Mouse (Mus musculus) heart, embryonic 16.5 days (tissue): ENCODE measurements around the gene Cdc20b. TPM values are rescaled to one million over a fixed set of nuclear protein-coding genes. Genes with fewer than 3 reads are reported as not detected.

Source experiments
- ATAC-seq: fragments of 200-750 bp; cut with Nextera tagmentation; replicated peaks from 2 replicates; pipeline ENCODE4 v1.8.0; 2017; ENCODE audit warnings: moderate number of reproducible peaks; ENCODE audit not compliant: insufficient read depth, low FRiP score; ENCODE audit errors: extremely low read depth
- H3K27ac ChIP-seq: fragments of 300-500 bp; sonication (generic); 2 replicates; pipeline ENCODE4 v1.5.1; 2014; ENCODE audit warnings: mild to moderate bottlenecking, low read length, control low read depth, moderate library complexity
- H3K27me3 ChIP-seq: fragments of 300-500 bp; sonication (generic); 2 replicates; pipeline ENCODE4 v1.6.1; 2014; ENCODE audit warnings: low read length, mixed read lengths; ENCODE audit not compliant: control insufficient read depth, insufficient read depth
- H3K36me3 ChIP-seq: fragments of 300-500 bp; sonication (generic); 2 replicates; pipeline ENCODE4 v1.6.1; 2014; ENCODE audit not compliant: control insufficient read depth, insufficient read depth
- H3K4me1 ChIP-seq: fragments of 300-500 bp; sonication (generic); 2 replicates; pipeline ENCODE4 v1.6.1; 2014; ENCODE audit warnings: low read length, mixed read lengths; ENCODE audit not compliant: control insufficient read depth, insufficient read depth
- H3K4me2 ChIP-seq: fragments of 300-500 bp; sonication (generic); 2 replicates; pipeline ENCODE4 v1.6.1; 2014; ENCODE audit warnings: low read depth, mild to moderate bottlenecking, control low read depth, low read length
- H3K4me3 ChIP-seq: fragments of 300-500 bp; sonication (generic); 2 replicates; pipeline ENCODE4 v1.5.1; 2014; ENCODE audit warnings: mild to moderate bottlenecking, control low read depth, low read length
- H3K9ac ChIP-seq: fragments of 300-500 bp; sonication (generic); 2 replicates; pipeline ENCODE4 v1.6.1; 2014; ENCODE audit warnings: low read length, control low read depth
- H3K9me3 ChIP-seq: fragments of 300-500 bp; sonication (generic); replicated peaks from 2 replicates; pipeline ENCODE4 v1.6.1; 2016; ENCODE audit warnings: low read length; ENCODE audit not compliant: control insufficient read depth
- WGBS: fragments of 180-500 bp; shearing (Covaris S2); extraction: QIAGEN DNeasy Blood & Tissue Kit; methylation state at CpG from one replicate; pipeline ENCODE4 v1.1.7; 2014; 5-methylcytosine and 5-hydroxymethylcytosine counted together
- polyA plus RNA-seq: library from polyadenylated mRNA; unstranded; fragments of >200 nt; fragmentation: Nextera tagmentation; extraction: Ambion mirVana; gene quantifications from 2 replicates; pipeline ENCODE4 v1.2.1, GENCODE M21; 2015

Cdc20b gene
- polyA plus RNA-seq, 1 experiment from 2014 or later = 0.38 TPM

- ATAC-seq = peak; percentile 81
Observed at GRCm38 (mm10) chr13:113035852-113036251, 941 bp downstream of the Cdc20b start.

DNA sequence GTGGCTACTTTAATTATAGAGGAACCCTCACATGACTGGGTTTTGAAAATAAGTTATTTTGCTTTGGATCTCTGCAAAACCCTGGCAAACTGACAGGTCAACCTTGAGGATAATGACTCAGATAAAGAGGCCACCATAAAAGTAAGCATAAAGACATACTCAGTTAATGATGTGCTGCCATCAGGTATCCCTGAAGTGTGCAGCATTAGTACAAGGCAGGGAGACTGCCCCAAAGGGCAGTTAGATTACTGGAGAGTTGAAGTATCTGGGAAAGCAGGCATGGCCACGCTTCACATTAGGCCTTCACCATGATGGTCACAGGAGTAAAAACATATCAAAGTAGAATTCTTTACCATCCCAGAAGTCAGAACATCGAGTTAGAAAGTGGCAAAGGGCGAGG lies 10.0 kb downstream of the Cdc20b start:
- Histone ChIP-seq H3K27me3 (no peaks in the 10 kb centered on the region), H3K9ac (peak overlapping the region; percentile 76), H3K9me3 (no peaks in the 10 kb centered on the region), H3K27ac (no peak overlapping the region), H3K36me3 (peaks cover 5% of the 10 kb centered on the region; the same call in 1 of the 2 replicates), H3K4me2 (peak overlapping the region; percentile 73), H3K4me1 (peaks cover 7% of the 10 kb centered on the region), H3K4me3 (peak overlapping the region; percentile 74)
- 51% methylated on average over 3 of the region's 3 CpGs for whole genome bisulfite sequencing
- ATAC-seq = no peak

More at GRCm38 (mm10) chr13:113035852-113036251, 941 bp downstream of the Cdc20b start:
- Histone ChIP-seq H3K4me1 (peaks cover 17% of the 10 kb centered on the region), H3K4me3 (peak overlapping the region; percentile 63), H3K27ac (no peak overlapping the region), H3K36me3 (no peaks in the 10 kb centered on the region), H3K27me3 (peaks cover 37% of the 10 kb centered on the region), H3K4me2 (peak overlapping the region; percentile 94), H3K9me3 (no peaks in the 10 kb centered on the region), H3K9ac (no peak overlapping the region)
- WGBS = under 1% methylated on average over 4 of the region's 4 CpGs

DNA sequence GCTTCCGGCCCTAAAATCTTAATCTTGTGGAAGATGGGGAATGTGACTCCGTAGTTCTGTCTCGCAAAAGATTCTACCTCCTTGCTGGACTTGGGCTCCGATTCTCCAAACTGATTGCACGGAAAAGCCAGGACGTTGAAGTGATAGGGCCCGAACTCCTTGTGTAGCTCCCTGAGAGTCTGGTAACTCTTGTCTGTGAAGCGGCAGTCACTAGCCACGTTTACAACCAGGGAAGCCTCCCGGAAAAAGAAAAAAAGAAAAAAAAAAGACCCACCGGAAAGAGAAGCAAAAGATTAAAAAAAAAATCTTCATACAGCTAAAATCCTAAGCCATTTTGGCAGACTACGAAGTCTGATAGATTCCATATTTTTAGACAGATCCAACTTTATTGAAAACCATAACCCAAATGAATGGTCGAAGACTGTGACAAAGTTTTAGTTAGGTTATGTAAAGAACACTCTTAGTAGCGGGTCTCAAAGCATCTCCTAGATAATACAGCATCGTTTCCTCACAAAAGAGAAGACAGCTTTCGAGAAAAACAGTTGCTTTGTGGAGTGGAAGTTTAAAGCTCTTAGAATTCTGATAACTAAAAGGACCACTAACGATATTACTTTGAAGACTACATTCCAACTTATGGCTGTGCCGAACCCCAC lies 10.7 kb downstream of the Cdc20b start:
- Histone ChIP-seq H3K36me3 (peaks cover 5% of the 10 kb centered on the region; the same call in 1 of the 2 replicates), H3K4me3 (peak overlapping the region; percentile 74), H3K9ac (peak overlapping the region; percentile 76), H3K4me1 (peaks cover 7% of the 10 kb centered on the region), H3K27me3 (no peaks in the 10 kb centered on the region), H3K27ac (peak overlapping the region; percentile 63), H3K4me2 (peak overlapping the region; percentile 73), H3K9me3 (no peaks in the 10 kb centered on the region)
- no peak for ATAC-seq
- WGBS = 8% methylated on average over 18 of the region's 18 CpGs

DNA sequence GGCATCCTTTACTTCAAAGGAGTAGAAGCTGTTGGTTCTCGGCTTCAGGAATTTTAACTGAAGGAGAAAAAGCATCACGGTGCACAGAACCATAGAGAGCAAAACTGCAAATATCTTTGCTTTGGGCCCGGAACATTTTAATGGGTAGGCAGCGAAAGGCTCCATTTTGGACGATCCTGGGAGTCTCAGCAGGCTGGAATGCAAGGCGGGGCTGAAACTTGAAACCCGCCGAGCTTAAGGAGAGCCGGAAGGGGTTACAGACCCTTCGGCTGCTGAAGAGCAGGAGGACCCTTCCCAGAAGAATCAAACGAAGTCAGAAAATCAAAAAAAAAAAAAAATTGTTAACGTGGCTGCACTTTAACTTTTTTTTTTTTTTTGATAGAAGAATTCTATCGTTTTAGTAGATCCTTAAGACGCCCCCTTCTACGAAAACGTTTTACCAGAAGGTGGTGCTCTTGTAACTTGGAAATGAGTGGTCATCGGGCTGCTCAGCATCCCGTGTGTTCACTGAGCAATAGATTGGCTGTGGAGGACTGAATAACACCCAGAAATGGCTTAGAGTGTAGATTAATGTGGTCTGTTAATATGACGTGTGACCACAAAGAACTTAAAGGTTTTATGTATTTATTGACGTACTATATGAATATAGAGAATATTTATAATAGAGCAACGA lies 11.4 kb downstream of the Cdc20b start, which contains the start of gene Gpx8:
Gpx8 (minus strand) TSS at position 200 of the 673 bp plus-strand sequence.
- Histone ChIP-seq H3K9me3 (no peaks in the 10 kb centered on the region), H3K4me1 (peaks cover 7% of the 10 kb centered on the region), H3K4me3 (peak within 1 kb of the TSS; percentile 74), H3K4me2 (peak within 1 kb of the TSS; percentile 73), H3K27ac (peak within 1 kb of the TSS; percentile 63), H3K36me3 (peaks cover 5% of the 10 kb centered on the region; the same call in 1 of the 2 replicates), H3K9ac (peak within 1 kb of the TSS; percentile 76), H3K27me3 (no peaks in the 10 kb centered on the region)
- WGBS = 4% methylated on average over 21 of the region's 21 CpGs
- peak; percentile 81 for ATAC-seq

GRCm38 (mm10) chr13:113047018-113047417 lies 12.1 kb downstream of the Cdc20b start:
- Histone ChIP-seq H3K27me3 (no peaks in the 10 kb centered on the region), H3K9me3 (no peaks in the 10 kb centered on the region), H3K36me3 (peaks cover 5% of the 10 kb centered on the region; the same call in 1 of the 2 replicates), H3K4me1 (peaks cover 7% of the 10 kb centered on the region), H3K4me3 (no peak overlapping the region), H3K9ac (no peak overlapping the region), H3K27ac (no peak overlapping the region), H3K4me2 (no peak overlapping the region)
- ATAC-seq = no peak

GRCm38 (mm10) chr13:113047647-113048046 lies 12.7 kb downstream of the Cdc20b start:
- H3K27me3 ChIP-seq = no peaks in the 10 kb centered on the region
- 66% methylated on average over 3 of the region's 3 CpGs for WGBS
- ATAC-seq = no peak
- no peak overlapping the region for H3K9ac ChIP-seq
- no peak overlapping the region for H3K27ac ChIP-seq
- no peaks in the 10 kb centered on the region for H3K9me3 ChIP-seq
- no peak overlapping the region for H3K4me3 ChIP-seq
- no peak overlapping the region for H3K4me2 ChIP-seq
- H3K4me1 ChIP-seq = peaks cover 7% of the 10 kb centered on the region
- peaks cover 4% of the 10 kb centered on the region; the same call in 1 of the 2 replicates for H3K36me3 ChIP-seq

GRCm38 (mm10) chr13:113054230-113054629 lies 19.3 kb downstream of the Cdc20b start:
- H3K4me1 ChIP-seq = 0 out of 2 replicates have a peak, but pooled peaks cover 2% of the 10 kb centered on the region
- H3K4me2 ChIP-seq = no peak overlapping the region
- no peak overlapping the region for H3K9ac ChIP-seq
- no peak for ATAC-seq
- WGBS = 79% methylated on average over 8 of the region's 8 CpGs
- no peaks in the 10 kb centered on the region for H3K27me3 ChIP-seq
- no peak overlapping the region for H3K4me3 ChIP-seq
- no peaks in the 10 kb centered on the region for H3K9me3 ChIP-seq
- H3K36me3 ChIP-seq = no peaks in the 10 kb centered on the region
- no peak overlapping the region for H3K27ac ChIP-seq

GRCm38 (mm10) chr13:113055826-113056225 lies 20.9 kb downstream of the Cdc20b start:
- Histone ChIP-seq H3K4me2 (no peak overlapping the region), H3K27ac (no peak overlapping the region), H3K4me1 (0 out of 2 replicates have a peak, but pooled peaks cover 2% of the 10 kb centered on the region), H3K9ac (no peak overlapping the region), H3K9me3 (no peaks in the 10 kb centered on the region), H3K36me3 (no peaks in the 10 kb centered on the region), H3K4me3 (no peak overlapping the region), H3K27me3 (no peaks in the 10 kb centered on the region)
- 27% methylated on average over 8 of the region's 8 CpGs for WGBS
- no peak for ATAC-seq

DNA sequence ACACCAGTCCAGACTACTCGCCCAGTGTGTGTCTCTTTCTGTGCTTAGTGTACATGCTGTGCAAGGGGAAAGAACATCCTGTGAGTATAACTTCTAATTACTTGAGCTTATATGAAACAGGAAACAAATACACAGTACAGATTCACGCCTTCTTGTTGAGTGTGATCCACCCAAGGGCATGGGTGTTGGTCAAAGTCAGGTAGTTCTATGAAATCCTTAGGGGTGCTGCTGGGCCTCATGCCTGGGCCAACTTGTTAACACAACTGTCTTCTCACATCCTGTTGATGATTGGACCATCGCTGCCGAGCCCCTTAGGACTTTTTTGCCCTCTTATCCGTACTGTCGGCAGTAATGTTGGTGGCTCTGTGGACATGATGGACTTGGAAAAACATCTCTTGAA lies 26.8 kb downstream of the Cdc20b start:
- ATAC-seq = no peak
- H3K9me3 ChIP-seq = no peaks in the 10 kb centered on the region
- H3K9ac ChIP-seq = no peak overlapping the region
- no peak overlapping the region for H3K4me2 ChIP-seq
- no peaks in the 10 kb centered on the region for H3K27me3 ChIP-seq
- no peak overlapping the region for H3K4me3 ChIP-seq
- no peaks in the 10 kb centered on the region for H3K4me1 ChIP-seq
- WGBS = 69% methylated on average over 6 of the region's 6 CpGs
- no peaks in the 10 kb centered on the region for H3K36me3 ChIP-seq
- no peak overlapping the region for H3K27ac ChIP-seq
